Mouse (Mus musculus): ENCODE measurements around the gene 3830417A13Rik. TPM values are rescaled to one million over a fixed set of nuclear protein-coding genes. Genes with fewer than 3 reads are reported as not detected.

3830417A13Rik gene
- total RNA-seq (2022), result not detected

DNA sequence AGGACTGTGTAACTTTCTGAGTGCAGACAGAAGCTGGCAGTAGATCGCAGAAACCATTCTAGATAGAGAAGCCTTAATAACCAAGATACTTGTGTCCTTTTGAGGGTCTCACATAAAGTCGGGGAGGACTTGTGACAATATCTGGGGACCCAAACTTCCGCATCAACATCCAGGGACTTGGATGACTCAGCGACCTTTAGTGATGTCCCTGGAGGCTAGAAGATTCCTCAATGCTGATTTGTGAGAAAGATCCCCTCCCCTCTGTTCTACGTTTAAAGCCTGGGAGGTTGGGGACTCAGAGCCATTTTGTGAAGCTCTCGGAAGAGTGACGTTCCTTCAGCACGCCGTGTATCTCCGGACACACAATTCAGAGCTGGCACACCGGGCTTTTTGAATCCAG lies at the start of gene 3830417A13Rik:
3830417A13Rik (plus strand) TSS at position 301 of the 400 bp plus-strand sequence.
- DNase-seq, result no peak

DNA sequence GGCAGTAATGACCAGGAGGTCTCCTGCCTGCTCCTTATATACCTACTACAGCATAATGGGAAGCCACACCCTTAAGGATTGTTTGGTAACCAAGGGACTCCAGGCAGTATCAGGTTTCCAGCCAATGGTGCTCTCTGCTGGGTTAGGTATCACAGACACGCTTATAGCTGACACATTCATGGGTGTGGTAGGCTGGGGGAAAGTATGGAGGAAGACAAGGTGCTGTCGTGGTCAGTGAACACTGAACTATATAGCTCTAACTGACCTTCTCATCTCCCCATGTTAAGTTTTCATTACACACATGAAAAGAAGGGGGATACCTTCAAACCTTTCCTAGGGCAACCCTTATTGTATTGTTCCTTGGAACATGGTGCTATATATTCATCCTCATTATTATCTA lies 21.2 kb upstream of the 3830417A13Rik start, which contains the start of gene Gm6760:
Gm6760 (minus strand) TSS at position 101 of the 400 bp plus-strand sequence.
- DNase-seq, result no peak

DNA sequence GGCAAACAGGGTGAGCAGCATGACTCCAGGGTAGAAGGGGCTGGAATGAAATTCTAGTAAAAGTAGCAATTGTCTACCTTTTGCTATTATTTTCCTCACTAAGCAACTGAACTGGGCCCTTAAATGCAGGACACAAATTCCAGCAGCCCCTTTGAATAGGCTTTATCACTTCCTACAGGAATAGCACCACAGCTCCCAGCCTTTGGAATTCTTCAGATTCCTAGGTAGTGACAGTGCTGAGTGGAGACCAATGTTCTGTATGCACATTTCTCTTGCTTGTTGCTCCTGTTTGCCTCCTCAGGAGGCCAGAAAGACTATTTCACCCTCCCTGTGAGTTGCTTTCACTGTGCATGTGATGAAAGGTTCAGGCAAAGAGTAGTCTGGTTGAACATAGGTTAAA lies 7.9 kb downstream of the 3830417A13Rik start:
- DNase-seq, result no peak

Other genes starting within 250 kb of the 3830417A13Rik start
- gene Gm6760, start 21.4 kb upstream of the 3830417A13Rik start, total RNA-seq (2022), result not detected
- gene Slitrk4, start 103.4 kb downstream of the 3830417A13Rik start, total RNA-seq (2022), result under 1 TPM in 2 of 4 experiments, not detected in 2; 0.05 to 0.06 TPM

Data from adrenal gland, adult 8-10 months (tissue).